Mouse (Mus musculus): ENCODE results near the gene Gtpbp3.
A peak's percentile ranks its signal among the peaks of the same experiment; 100 is the strongest.
"Not testable (repeated sequence)": the region's sequence is repeated elsewhere in the genome, so short reads cannot be mapped to it uniquely, and the experiment has no call there.

The Gtpbp3 gene

DNA sequence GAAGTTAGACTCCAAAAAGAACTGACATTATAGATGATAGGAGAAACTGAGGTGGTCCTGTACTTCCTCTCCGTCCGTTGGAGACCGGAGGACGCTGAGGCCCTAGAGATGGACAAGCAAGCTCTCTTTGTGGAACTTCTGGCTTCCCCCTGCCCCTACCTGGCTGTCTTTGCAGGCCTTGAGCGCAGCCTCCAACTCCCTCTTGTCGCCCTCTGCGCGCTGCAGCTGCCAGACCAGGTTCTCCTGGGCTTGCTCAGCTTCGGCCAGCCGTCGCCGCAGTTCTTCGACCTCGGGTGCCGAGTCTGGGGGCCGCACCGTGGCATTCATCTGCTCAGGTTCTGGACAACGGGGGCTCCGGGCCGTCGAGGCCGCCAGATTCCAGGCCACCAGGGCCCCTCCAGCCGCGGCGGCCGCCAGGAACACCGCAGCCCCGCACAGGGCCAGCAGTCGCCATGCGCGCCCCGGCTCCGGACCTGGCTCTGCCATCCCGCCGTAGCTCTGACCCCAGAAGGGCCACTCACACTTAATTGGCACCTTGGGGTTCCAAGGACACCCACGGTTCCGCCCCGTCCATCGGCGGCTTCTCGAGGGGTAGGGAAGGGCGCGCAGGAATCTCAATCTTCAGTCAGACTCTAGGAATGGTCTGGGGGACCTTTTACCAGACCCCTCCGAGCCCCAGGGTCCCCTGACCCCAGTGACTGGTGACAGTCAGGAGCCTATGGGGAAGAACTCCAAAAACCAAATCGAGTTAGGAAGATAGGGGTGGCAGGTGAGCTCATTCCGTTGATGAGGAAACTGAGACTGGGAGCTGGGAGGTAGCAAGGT, 37.5 kb downstream of the Gtpbp3 start, which contains the start of gene Ccdc194:
Gene Ccdc194 (minus strand): TSS at position 486 of the 825 bp plus-strand sequence.
- H3K27me3 ChIP-seq (ENCODE audit: control insufficient read depth, insufficient read depth, low read length, poor library complexity, severe bottlenecking), result no peaks in the 10 kb centered on the region
- H3K36me3 ChIP-seq (ENCODE audit: control insufficient read depth, insufficient read depth, low read length, poor library complexity, severe bottlenecking), result no peaks in the 10 kb centered on the region
- no peak for DNase-seq (ENCODE audit: low read depth, low spot score)

DNA sequence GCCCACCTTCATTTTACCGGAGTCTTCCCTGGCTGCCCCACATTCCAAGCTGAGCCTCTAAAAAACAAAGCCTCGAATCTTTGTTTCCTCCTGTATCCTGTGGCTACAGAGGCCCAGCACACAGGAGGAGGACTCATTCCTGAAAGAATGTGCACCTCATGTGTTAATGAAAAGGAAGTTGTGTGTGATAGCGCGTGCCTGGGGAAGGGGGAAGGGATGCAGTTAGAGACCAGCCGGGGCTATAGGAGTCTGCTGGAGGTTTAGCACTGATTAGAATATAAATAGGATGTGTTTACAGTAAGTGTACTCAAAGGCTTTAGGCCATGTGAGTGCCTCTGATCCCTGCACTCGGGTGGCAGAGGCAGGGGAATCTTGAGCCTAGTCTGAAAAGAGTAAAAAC, 38.4 kb downstream of the Gtpbp3 start:
- DNase-seq (ENCODE audit: low read depth, low spot score), result no peak
- no peaks in the 10 kb centered on the region for H3K27me3 ChIP-seq (ENCODE audit: control insufficient read depth, insufficient read depth, low read length, poor library complexity, severe bottlenecking)
- no peaks in the 10 kb centered on the region for H3K36me3 ChIP-seq (ENCODE audit: control insufficient read depth, insufficient read depth, low read length, poor library complexity, severe bottlenecking)

DNA sequence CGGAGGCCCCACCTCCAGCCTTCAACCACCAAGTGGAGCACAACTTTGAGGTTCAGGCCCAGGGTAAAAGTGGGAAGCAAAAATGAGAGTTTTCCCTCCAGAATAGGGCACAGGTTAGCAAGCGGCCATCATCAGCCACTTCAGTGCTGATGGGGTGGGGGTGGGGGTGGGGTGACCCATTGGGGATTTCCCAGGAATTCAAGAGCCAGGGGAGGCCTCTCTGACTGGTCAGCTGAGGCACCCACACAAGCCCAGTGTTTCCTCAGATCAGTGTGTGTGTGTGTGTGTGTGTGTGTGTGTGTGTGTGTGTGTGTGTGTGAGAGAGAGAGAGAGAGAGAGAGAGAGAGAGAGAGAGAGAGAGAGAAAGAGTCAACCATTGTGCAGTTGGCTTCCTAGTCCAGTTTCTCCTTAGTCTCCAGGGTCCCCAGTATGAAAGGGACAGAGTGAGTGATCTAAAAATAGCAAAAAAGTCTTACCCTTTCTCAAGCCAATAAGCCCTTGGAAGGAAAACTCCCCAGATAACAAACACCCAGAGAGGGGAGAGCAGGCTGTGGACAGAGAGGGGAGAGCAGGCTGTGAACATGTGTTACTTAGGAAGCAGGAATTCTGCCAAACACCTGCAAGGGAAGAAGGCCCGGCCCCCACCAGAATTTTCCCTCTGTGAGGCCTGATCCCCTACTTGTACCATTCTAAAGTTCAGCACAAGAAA, 39.4 kb downstream of the Gtpbp3 start:
- no peak for DNase-seq (ENCODE audit: low read depth, low spot score)
- no peaks in the 10 kb centered on the region for H3K36me3 ChIP-seq (ENCODE audit: control insufficient read depth, insufficient read depth, low read length, poor library complexity, severe bottlenecking)
- no peaks in the 10 kb centered on the region for H3K27me3 ChIP-seq (ENCODE audit: control insufficient read depth, insufficient read depth, low read length, poor library complexity, severe bottlenecking)

DNA sequence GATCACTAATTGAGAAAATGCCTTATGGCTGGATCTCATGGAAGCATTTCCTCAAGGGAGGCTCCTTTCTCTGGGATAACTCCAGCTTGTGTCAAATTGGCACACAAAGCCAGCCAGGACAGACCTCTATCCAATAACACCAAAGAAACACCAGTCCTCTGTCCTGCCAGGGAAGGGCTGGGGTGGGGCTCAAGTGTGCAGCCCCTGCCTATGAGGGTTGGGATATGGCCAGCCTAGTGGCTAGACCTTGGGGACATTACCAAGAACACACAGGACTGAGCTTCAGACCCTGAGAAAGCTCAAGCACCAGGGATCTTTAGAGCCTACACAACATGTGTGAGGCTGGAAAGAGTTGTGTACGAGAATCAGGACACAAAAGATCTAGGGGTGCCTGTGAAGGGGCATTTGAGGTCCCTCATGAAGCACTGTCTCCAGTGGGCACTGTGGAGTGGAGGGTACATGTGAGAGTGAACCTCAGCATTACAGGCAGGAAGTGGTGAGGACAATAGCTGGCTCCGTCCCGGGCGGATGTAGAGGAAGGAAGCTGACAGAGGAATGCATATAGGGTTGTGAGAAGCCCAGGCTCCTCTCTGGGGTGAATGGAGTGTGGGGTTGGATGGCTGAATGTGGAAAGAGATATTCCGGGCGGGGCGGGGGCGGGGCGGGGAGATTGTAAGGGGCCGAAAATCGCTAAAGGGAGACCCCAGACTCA, 40.6 kb downstream of the Gtpbp3 start:
- DNase-seq (ENCODE audit: low read depth, low spot score), result no peak
- Histone ChIP-seq H3K27me3 (ENCODE audit: control insufficient read depth, insufficient read depth, low read length, poor library complexity, severe bottlenecking) (no peaks in the 10 kb centered on the region), H3K36me3 (ENCODE audit: control insufficient read depth, insufficient read depth, low read length, poor library complexity, severe bottlenecking) (no peaks in the 10 kb centered on the region)

DNA sequence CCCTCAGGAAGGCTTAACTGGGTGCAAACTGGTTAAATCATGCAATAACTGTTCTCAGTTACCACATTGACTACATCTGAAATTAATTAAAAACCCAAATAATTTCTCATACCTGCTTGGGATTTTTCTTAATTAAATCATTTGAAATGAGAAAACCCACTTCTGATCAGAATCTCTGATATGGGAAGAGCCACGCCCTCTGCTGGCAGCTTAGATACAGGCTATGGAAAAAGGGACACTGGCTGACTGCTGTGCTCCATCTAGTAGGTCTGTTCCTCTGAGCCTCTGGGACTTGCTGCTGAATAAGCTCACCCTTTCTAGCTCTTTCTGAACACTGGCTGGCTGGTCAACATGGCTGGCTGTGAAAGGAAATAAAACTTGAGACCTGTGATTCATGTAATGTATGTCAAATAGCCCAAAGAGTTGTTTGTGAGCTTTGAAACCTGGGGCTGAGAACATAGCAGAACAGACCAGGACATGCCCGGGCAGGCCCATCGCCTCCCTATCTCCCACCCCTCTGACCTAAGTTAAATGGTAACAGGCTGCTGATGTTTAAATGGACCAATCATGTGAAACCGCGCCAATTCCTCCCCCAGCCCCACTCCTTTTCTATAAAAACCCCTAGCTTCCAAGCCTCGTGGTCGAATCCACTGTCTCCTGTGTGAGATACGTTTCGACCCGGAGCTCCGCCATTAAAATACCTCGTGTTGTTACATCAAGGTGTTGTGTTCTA, 43.0 kb downstream of the Gtpbp3 start:
- not testable (repeated sequence) for H3K36me3 ChIP-seq (ENCODE audit: control insufficient read depth, insufficient read depth, low read length, poor library complexity, severe bottlenecking); H3K27me3 ChIP-seq (ENCODE audit: control insufficient read depth, insufficient read depth, low read length, poor library complexity, severe bottlenecking)
- peak; percentile 64 for DNase-seq (ENCODE audit: low read depth, low spot score)

DNA sequence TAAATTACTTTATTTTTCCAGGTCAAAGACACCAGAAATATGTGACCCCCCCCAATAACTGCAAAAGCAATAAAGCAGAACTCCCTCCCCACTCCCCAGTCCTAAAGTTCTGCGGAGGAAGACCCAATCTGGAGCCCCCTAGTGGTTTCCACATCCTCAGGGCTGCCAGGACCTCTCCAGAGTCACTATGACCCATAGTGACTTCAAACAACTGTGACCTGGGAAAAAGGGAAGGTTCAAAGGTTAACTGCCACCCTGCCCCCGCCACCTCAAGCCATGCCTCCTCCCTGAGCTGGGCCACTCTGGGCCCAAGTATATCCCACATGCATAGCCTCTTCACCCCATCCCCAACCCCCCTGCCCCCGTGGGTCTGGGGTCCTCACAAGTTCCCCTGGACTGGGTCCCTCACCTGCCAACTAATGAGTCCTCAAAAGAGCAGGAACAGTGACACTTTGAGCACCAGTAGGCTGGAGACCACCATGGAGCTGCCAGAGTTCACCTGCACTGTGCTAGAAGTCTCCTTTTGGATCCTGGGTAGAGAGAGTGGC, 46.4 kb downstream of the Gtpbp3 start:
- Histone ChIP-seq H3K36me3 (ENCODE audit: control insufficient read depth, insufficient read depth, low read length, poor library complexity, severe bottlenecking) (no peaks in the 10 kb centered on the region), H3K27me3 (ENCODE audit: control insufficient read depth, insufficient read depth, low read length, poor library complexity, severe bottlenecking) (no peaks in the 10 kb centered on the region)
- no peak for DNase-seq (ENCODE audit: low read depth, low spot score)

DNA sequence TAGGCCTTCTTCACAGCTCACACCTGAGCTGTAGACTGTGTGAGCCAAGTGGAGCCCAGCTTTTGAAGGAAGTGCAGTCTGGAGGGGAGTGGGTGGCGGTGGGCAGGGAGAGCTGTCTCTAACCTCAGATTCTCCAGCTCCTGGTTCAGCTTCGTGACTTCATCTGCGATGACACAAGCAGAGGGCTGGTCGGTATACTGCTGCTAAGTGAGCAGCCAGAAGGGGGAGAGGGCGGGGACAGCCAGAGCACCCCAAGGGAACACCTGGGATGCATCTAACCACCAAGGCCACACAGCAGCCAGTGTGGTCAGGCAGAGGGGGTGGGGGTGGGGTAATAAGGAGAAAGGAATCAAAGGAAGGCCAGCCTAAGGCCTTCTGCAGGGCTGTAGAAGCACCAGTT, 47.8 kb downstream of the Gtpbp3 start:
- no peaks in the 10 kb centered on the region for H3K36me3 ChIP-seq (ENCODE audit: control insufficient read depth, insufficient read depth, low read length, poor library complexity, severe bottlenecking)
- H3K27me3 ChIP-seq (ENCODE audit: control insufficient read depth, insufficient read depth, low read length, poor library complexity, severe bottlenecking), result no peaks in the 10 kb centered on the region
- DNase-seq (ENCODE audit: low read depth, low spot score), result peak; percentile 28

DNA sequence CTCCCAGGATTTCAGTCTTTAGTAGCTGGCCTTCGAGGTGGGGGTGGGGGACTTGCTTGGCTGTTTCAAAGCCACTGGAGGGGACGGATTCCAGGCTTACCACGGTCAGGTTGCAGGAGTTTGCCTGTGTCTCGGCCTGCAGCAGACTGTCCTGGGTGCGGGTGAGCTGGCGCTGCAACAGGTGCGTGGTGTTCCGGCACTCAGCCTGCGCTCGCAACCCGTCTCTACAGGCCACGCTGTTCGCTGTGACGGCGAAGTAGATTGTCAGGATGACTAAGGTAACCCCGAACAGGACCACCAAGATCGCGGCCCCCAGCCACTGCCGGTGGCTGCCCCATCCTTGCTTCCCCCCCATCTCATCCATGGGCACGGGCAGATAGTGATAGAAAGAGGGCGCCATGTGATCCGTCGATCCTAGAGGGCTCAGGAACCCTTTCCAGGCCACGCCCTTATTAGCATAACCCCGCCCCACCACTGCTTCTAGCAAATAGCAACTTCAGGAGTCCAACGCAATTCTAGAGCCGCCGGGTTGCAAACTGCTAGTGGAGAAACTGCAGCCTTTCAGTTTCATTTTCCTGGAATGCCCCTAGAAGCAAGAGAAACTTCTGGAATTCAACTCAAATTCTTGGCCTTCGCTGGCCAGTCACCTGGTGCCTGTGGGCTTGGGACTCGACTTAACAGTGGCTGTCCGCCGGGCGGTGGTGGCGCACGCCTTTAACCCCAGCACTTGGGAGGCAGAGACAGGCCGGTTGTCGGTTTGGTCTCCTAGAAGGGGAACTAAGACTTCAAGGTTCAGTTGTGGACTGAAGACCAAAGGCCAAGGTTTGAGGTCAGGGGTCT, 49.3 kb downstream of the Gtpbp3 start, which contains the start of gene Bst2:
Gene Bst2 (minus strand): TSS at position 429 of the 840 bp plus-strand sequence.
- H3K27me3 ChIP-seq (ENCODE audit: control insufficient read depth, insufficient read depth, low read length, poor library complexity, severe bottlenecking), result no peaks in the 10 kb centered on the region
- DNase-seq (ENCODE audit: low read depth, low spot score), result peak; percentile 91

DNA sequence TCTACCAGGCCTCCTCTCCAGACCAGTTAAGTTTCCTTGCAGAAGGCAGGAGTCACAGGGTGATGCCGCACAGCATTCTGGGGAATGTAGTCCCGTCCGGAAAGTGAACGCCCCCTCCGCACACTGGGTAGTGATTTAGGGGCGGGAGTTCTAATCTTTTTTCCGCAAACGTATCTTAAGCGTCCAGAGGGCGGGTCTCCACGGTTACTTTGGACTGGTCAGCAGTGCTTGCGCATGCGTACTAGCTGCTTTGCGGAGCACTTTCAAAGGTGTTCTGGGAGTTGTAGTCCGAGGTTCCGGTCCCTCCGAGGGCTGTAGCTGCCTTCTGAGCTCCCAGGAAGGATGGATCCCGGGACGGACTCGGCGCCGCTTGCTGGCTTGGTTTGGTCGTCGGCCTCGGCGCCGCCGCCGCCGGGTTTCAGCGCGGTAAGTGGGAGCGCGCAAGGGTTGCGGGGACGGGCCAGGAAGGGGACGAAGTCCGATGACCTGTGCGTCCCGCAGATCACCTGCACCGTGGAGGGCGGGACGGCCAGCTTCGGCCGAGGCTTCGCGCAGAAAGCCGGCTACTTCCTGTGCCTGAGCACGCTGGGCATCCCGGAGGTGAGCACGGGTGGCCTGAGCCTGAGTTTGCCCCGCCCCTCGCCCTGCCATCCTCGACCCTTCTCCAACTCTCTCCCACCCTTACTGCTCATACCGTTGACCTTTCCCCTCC, 54.9 kb downstream of the Gtpbp3 start, which contains the start of gene Mvb12a:
Gene Mvb12a (plus strand): TSS at position 291 of the 712 bp plus-strand sequence.
- DNase-seq (ENCODE audit: low read depth, low spot score), result peak; percentile 99
- Histone ChIP-seq H3K36me3 (ENCODE audit: control insufficient read depth, insufficient read depth, low read length, poor library complexity, severe bottlenecking) (peaks cover 7% of the 10 kb centered on the region), H3K27me3 (ENCODE audit: control insufficient read depth, insufficient read depth, low read length, poor library complexity, severe bottlenecking) (no peaks in the 10 kb centered on the region)

More for the DNA sequence above, 49.3 kb downstream of the Gtpbp3 start, which contains the start of gene Bst2:
- H3K36me3 ChIP-seq (ENCODE audit: control insufficient read depth, insufficient read depth, low read length, poor library complexity, severe bottlenecking), result no peaks in the 10 kb centered on the region

DNA sequence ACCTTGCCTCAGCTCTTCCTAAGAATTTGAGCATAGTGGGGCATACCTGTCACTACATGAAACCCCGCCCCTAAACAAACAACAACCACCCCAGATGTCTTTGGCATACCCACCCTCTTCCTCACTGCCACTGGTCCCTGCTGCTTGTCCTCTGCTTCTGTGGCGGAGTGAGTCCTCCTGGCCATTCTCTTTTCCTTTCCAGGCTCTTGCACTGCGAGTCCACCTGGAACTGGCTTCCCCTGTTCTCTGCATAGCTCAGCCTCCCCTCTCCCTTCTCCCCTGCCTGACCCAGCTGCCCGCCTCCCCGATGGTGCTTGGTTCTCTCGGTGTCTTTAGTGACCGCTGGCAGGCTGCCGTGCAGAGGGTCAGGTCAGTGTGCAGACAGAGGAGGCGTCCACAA, 55.9 kb downstream of the Gtpbp3 start:
- no peak for DNase-seq (ENCODE audit: low read depth, low spot score)
- no peaks in the 10 kb centered on the region for H3K27me3 ChIP-seq (ENCODE audit: control insufficient read depth, insufficient read depth, low read length, poor library complexity, severe bottlenecking)
- peaks cover 9% of the 10 kb centered on the region for H3K36me3 ChIP-seq (ENCODE audit: control insufficient read depth, insufficient read depth, low read length, poor library complexity, severe bottlenecking)

DNA sequence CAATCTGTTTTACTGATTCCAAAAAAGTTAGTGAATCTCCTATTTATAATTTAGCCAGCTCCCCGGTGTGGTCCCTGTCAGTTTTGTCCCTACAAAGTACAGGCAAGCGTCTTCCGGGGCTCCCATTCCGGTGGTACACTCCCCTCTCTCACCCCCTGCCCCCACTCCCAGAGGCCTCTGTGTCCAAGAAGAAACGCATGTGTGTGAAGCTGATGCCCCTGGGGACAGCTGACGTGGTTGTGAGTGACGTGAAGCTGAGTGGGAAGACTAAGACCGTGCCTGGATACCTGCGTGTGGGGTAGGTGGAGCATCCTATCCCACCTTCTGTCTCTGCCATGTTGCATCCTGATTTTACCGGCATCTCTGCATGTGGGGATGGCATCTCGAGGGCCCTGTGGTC, 57.1 kb downstream of the Gtpbp3 start:
- peaks cover 9% of the 10 kb centered on the region for H3K36me3 ChIP-seq (ENCODE audit: control insufficient read depth, insufficient read depth, low read length, poor library complexity, severe bottlenecking)
- DNase-seq (ENCODE audit: low read depth, low spot score), result no peak

DNA sequence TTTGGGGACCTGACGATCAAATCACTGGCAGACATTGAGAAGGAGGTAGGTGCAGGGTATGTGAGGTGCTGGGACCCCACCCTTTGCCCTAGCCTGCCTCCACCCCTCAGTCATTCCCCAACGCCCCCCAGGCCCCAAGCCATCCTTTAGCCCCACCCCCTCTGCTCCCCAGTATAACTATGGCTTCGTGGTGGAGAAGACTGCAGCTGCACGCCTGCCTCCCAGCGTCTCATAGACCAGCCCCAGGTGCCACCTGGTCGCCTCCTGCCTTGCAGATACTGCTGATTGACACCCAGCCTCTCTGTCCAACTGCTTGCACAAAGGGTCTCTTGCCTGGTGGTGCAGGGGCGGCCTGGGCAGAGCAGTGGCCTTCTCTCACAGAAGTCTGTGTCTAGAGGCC, 59.7 kb downstream of the Gtpbp3 start:
- DNase-seq (ENCODE audit: low read depth, low spot score), result no peak
- no peaks in the 10 kb centered on the region for H3K27me3 ChIP-seq (ENCODE audit: control insufficient read depth, insufficient read depth, low read length, poor library complexity, severe bottlenecking)
- H3K36me3 ChIP-seq (ENCODE audit: control insufficient read depth, insufficient read depth, low read length, poor library complexity, severe bottlenecking), result peaks cover 9% of the 10 kb centered on the region

More for the DNA sequence above, 57.1 kb downstream of the Gtpbp3 start:
- no peaks in the 10 kb centered on the region for H3K27me3 ChIP-seq (ENCODE audit: control insufficient read depth, insufficient read depth, low read length, poor library complexity, severe bottlenecking)
